Mouse (Mus musculus) ovary, postnatal 14 days (tissue): ENCODE results near the gene Aacs.
"Not testable (repeated sequence)": the region's sequence is repeated elsewhere in the genome, so short reads cannot be mapped to it uniquely, and the experiment has no call there.

Source experiments
- DNase-seq: peaks from one replicate; pipeline ENCODE4 v3.0.0; 2022; ENCODE audit warnings: low spot score

Aacs gene

DNA sequence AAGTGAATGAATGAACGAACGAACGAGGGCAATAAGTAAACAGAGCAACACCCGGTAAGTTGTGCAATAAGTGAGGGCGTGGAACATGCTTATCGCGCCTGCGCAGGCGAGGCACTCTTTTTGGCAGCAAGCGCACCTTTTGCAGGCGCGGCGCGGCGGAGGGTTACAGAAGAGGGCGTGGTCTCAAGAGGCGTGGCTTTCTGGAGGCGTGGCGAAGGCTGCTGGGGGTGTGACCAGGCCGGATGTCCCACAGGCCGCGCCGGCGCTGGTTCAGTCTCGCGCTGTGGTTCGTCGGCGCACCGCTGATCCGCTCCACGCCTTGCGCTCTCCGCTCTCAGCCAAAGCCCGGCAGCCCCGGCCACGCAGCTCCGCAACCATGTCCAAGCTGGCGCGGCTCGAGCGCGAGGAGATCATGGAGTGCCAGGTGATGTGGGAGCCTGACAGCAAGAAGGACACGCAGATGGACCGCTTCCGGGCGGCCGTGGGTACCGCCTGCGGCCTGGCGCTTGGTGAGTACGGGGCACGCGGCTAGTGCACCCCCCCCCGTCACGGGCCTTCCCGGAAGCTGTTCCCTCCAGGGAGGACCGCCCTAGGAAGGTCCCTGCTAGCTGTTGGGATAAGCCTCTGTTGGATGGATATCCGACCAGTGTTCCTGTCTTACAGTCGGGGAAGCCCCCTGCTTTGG is at the start of gene Aacs:
Gene Aacs, plus strand, starts transcription at position 214 of the 685 bp plus-strand sequence.
- DNase-seq = peak; percentile 99

DNA sequence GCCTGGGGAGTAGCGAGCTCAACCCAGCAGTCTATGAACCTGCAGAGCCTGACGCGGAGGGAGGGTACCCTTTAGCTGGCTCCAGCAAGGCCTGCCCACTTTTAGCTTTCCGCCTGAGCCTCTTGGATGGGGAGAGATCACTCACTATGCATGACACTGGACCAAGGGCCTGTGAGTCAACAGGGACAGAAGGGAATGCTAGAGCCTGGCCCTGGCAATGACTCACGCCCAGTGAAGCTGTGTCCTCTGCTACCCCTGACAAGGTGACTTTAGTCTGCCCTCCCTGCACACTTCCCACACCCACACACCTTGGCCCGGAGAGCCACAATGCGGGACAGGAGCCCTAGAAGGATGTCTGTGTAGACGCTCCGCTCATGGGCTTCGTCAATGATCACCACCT is 49.3 kb upstream of the Aacs start:
- DNase-seq = no peak

DNA sequence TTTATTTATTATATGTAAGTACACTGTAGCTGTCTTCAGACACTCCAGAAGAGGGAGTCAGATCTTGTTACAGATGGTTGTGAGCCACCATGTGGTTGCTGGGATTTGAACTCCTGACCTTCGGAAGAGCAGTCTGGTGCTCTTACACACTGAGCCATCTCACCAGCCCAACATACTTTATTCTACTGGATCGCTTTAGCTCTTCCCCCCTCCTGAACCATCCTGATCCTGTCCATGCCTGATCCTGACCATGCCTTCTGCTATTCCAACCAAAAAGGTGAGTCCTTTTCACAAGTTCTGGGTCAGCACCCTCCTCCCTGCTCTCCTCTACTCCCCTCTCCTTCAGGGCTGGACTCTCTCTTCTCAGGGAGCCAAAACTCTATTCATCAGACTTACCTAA is 43.3 kb upstream of the Aacs start:
- DNase-seq = not testable (repeated sequence)

DNA sequence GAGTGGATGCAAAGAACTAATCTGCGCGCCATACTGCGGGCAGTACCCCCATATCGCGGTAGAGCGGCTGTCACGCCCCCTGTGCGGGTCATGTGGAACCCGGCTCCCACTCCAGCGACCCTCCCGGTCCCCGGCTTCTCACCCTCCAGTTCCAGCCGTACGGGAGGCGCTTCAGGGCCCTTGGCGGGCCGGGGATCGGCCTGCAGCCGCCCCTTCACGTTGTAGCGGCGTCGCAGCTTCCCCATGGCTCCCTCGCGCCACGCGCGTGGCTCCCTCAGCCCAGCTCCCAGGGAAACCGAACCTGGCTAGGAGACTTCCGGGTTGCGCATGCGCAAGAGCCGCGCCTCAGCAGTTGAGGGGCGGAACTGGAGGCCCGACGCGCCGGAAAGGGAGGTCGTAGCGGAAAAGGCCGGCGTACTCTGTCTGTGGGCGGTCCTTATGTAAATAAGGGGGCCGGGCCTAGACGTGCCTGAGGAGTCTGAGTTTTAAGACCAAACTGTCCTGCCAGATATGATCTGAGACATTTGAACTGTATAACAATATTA is 41.7 kb upstream of the Aacs start, which contains the start of gene Dhx37:
Gene Dhx37, minus strand, starts transcription at position 329 of the 545 bp plus-strand sequence.
- peak; percentile 88 for DNase-seq

DNA sequence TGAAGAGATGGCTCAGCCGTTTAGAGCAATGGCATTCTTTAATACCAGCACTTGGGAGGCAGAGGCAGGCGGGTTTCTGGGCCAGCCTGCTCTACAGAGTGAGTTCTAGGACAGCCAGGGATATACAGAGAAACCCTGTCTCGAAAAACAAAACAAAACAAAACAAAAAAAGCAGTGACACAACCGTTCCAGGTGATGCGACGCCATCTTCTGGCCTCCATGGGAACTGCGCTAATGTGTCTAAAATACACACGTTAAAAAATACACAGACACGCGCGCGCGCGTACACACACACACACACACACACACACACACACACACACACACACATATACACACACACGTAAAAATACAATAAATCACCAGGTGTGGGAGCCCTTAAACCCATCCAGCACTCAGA is 41.3 kb upstream of the Aacs start:
- not testable (repeated sequence) for DNase-seq

DNA sequence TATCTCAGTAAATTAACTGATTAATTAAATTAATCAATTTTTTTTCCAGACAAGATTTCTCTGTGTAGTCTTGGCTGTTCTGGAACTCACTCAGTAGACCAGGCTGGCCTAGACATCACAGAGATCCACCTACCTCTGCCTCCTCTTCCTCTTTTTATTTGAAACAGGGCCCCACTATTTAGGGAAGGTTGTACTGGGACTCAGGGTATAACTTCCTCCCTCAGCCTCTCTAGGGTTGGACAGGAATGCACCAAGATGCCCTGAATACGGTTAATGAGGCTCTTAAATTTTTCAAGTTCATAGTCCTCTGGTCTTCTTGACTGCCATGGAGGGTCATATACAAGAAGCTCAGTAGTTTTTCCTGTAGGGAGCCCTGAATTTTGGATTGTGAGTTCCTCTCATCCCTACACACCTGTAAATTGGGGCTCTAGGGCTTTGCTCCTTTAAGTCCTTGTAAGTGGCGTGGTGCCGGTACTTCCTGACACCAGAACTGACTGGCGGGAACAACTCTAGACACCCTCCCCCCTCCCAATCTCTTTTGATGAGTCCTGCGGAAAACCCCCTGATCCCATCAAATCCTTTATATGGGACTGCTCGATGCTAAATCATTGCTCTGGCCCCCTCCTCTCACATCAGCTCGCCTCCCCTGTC is 34.9 kb upstream of the Aacs start:
- DNase-seq = no peak

DNA sequence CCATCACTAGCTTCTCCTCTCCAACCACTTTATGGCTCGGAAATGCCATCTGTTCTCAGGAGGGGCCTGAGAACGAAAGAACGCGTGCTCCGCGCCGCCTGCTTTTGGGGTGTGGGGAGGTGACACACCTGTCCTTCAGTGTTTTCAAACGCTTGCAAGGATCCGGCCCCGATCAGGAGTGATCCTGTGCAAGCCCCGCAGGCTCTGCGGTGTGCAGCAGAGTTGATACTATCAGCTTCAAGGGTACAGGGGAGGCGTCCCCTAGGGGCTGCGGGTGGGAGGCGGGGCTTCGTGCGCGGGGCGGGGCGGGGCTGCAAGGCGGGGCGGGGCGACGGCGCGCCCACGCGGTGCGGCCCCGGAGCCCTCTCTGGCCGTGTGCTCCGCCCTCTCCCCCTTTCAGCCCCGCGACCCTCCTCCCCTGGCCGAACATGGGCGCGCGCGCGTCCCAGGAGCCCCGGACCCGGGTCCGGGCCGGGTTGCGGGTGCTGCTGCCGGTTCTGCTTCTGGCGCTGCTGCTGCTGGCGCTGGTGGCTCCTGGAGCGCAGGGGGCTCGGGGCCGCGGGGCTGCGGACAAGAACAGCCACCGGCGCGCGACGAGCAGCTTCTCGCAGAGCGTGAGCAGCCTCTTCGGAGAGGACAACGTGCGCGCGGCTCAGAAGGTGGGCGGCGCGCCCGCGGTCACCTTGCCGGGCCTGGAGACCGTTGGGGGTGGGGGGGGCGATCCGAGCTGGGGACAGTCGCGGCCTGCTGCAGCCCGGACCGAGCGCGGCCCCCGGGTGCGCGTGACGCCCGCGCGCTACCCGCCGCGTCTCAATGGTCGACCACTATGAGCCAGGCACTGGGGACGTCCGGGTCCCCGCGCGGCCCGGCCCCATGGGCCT is 34.1 kb upstream of the Aacs start, which contains the start of gene Bri3bp:
Gene Bri3bp, plus strand, starts transcription at position 335 of the 881 bp plus-strand sequence.
- peak; percentile 26 for DNase-seq

DNA sequence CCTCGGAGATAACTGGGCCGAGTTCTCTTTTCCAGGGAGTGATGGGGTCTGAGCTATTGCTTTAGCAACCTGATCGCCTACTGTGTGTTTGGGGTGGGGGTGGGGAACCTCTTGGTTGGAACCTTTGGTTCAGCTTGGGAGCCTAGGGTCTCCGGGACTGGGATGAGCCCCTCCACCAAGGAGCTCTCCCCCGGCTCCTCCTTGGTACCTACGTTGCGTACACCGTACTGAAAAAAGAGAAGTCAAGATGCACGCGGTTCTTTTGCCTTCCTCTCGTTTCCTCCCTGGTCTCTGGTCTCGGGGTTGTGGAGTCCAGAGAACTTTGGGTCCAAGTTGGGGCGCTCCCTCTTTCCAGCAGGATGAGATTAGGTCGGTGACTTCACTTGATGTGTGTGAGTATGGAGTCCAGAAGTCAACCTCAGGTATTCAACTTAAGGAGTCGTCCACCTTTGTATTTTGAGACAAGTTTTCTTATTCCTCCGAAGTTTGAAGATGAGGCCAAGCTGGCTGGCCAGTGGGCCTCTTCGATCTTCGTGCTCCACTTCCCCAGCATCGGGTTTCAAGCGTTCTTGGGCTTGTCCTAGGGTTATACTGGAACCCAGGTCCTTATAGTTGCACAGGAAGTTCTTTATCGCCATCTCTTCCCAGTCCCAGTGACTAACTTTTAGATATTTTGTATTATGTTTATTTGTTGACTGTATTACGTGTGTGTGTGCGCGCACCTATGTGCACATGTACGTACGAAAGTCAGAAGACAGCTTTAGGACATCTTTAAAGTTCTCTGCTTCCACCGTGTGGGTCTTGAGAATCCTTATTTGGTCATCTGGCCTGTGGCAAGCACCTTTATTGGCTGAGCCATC is 33.2 kb upstream of the Aacs start:
- no peak for DNase-seq

DNA sequence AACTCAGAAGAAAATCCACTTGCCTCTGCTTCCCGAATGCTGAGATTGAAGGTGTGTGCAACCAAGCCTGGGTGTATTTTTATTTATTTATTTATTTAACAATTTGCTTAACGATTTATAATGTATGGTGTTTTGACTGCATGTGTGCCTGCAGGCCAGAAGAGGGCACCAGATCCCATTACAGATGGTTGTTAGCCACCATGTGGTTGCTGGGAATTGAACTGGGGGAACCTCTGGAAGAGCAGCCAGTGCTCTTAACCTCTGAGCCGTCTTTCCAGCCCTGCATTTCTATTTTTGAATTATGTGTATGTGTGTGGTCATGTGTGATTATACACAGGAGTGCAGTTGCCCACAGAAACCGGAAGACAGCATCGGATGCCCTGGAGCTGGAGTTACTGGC is 32.3 kb upstream of the Aacs start:
- DNase-seq = no peak

DNA sequence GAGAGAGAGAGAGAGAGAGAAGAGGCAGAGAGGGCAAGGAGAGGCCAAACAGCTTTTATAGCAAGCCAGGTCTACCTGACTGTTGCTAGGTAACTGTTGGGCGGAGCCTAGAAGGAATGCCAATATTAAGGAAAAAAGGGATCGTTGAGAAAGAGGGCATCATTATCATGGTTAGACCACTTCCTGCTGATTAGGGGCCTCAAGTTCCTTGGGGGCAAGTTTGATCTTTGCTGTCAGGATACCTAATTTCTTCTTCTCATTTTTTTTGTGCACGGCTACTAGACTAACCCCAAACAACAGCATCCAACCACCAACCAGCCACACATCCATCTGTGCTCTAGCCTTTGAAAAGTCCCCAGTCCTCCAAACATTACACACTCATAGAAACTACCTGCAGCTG is 31.7 kb upstream of the Aacs start:
- DNase-seq = no peak

DNA sequence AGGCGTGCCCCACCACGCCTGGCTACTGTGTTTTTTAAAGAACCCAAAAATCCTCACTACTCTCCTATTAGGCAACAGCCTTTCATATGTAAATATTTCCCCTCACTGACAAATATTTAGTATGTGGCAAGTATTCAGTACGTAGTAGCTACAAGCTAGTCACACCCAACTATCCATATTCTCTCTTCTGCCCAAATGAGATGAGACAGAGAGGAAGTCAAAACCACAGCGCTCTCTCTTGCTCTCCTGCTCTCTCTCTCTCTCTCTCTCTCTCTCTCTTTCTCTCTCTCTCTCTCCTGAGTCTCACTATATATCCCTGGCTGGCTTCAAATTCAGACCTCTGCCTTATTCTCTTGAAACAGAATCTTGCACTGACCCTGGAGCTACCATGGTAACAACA is 31.1 kb upstream of the Aacs start:
- DNase-seq = no peak

DNA sequence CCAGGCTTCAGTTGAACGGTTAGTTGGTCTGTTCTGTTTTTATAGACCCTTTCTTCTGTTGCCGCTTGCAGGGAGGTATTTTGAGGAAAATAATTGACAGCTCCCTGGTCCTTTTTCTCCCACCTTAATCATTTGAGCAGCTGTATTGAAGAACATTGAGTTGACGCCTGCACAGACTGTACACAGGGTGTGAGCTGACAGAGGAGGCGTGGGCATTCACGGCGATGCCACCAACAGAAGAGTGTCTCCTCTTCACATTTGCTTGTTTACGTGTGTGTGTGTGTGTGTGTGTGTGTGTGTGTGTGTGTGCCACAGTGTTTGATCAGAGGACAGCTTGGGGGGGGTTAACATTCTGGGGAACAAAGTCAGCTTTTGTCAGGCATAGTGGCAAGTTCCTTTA is 29.3 kb upstream of the Aacs start:
- no peak for DNase-seq

DNA sequence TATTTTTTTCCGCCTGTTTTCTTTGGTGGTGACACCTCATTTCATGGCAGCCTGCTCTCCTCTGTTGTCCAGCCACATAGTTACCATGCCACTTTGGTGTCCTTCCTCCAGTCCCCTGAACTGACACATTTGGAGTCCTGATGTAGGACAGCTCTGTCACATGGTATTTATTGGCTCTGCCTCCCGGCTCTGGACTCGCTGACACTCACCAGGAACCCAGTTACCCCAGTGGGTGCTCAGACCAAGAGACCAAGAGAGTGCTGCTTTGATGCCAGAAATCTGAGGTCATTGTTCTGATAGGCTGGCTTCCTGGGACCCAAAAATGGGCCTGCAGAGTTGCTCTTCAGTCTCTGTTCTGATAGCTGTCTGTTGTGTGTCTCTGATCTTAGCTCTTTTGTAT is 27.6 kb upstream of the Aacs start:
- DNase-seq = no peak

DNA sequence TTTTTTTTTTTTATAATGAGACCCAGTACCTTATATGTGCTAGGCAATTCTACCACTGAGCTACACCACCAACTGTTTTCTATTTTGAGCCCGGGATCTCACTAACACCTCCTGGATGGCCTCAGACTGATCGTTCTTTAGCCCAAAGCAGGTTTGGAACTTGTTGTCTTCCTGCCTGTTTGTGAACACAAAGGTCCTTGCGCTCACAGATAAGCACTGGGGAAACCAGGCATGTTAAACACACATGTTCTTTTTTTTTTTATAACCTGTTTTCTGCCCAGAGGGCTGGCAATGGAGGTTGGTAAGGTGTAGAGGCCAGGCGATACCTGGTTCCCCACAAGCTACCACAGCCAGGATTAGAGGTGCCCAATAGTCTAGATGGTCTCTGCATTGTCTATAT is 27.0 kb upstream of the Aacs start:
- no peak for DNase-seq

DNA sequence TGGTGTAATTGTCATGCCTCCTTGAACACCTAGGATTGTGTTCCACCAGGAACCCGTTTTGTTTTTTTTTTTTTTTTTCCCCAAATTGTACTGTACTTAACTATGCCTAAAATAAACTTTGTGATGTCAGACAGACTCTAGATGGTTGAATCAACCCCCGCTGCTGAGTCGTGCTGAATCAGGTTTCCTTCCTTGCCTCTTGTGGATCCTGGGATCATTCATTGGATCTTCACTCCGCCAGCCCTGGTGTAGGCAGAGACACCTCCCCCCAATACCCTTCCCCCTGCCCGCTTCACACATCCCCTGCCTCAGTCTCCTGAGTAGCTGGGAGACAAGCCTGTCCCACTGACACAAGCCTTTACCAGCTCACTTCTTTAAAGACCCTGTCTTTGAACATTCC is 26.3 kb upstream of the Aacs start:
- DNase-seq = no peak

DNA sequence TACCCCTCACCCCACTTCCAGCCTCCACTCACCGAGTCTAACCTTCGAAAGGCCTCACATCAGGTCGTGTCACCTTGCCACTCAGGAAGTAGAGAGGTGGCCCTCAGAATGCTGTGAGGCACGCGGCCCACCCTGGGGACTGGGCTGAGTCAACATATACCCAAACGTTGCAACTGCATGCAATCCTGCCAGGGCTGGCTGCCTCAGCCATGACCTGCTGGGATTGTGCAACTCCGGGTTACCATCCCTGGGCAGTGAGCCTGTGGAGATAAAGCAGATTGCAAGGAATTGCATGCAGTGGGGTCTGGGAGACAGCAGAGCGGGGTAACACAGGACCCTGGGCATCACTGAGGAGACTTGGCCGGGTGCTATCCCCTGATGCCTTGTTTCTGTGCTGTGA is 23.0 kb upstream of the Aacs start:
- DNase-seq = no peak

DNA sequence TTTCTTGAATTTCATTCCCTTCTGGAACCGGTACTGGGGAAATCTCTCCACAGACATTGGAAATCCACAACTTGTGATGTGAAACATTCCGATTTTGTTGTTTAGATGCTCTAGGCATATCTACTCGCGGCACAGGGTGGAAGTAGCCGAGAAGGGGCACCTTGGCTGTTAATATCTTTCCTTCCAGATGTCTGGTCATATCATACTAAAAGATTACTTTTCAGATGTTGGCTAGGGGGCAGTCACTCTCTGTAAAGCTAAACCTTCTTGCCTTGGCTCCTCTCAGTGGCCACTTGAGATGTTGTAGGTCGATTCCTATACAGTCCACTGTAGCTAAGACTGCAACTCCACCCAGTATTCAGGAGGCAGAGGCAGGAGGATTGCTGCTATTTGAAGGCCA is 19.5 kb upstream of the Aacs start:
- no peak for DNase-seq

DNA sequence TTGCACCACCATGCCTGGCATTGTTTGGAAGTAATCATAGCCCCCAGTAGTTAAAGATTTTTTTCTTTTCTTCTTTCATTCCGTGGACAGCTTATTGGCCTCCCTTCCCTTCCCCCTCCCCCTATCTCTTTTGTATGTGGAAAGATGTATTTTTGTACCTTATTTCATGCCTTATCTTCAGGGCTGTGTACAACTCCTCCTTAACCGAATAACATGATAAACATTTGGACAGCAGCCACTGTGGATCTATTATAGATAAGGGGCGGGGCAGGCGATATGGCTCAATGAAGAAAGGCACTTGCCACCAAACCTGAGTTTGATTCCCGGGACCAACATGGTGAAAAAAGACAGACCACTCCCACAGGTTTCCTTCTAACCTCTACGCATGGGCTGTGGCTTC is 18.1 kb upstream of the Aacs start:
- no peak for DNase-seq

DNA sequence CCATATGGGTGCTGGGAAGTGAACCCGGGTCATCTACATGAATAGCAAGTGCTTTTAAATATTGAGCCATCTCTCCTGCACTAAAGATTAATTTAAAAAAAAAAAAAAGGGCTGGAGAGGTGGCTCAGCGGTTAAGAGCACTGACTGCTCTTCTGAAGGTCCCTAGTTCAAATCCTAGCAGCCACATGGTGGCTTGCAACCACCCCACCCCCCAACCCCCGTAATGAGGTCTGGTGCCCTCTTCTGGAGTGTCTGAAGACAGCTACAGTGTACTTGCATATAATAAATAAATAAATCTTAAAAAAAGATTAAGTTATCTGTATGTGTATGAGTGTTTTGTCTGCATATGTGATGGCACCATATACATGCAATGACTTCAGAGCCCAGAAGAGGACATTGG is 15.0 kb upstream of the Aacs start:
- no peak for DNase-seq

DNA sequence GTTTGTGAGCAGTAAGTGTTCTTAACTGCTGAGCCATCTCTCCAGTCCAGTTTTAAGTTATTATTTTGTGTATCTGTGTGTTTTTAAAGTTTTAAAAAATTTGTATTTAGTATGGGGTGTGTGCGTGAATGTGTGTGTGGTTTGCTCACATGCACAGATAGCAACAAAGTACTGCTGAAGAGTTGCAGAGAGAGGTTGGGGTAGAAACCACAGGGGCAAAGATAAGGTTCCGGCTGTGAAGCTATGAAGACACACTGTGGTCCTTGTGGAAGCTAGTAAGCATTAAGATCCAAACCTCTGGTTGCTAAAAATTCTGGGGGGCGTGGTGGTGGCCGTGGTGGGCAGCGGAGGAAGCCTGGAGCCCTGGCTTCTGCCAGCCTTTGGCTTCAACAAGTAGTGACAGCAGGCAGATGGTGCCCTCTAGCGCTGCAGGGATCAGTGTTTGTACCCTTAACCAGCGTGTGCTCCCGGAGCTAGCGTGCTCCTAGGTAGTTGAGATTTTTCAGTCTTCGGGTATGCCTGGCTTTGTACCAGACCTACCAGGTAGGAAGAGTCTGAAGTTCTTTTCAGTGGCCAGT is 13.7 kb upstream of the Aacs start:
- DNase-seq = peak; percentile 25

DNA sequence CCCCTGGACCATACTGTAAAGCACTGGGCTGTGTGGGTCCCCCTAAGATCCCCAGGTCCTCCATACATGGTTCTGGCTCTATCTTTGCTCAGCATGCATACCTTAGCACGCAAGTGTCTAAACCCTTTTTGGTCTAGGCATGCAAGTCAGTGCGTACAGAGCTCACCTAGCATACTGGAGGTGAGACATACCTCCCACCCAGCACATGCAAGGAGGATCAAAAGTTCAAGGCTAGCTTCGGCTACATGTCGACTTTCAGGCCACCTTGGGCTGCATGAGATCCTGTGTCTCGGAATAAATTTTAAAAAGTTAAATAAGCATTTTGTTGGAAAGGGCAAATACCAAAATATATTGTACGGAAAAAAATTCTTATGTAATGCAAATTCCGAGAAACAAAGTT is 10.4 kb upstream of the Aacs start:
- no peak for DNase-seq
